Mouse (Mus musculus) heart, embryonic 11.5 days (tissue): ENCODE measurements around the gene Tmed10. TPM values are rescaled to one million over a fixed set of nuclear protein-coding genes. Genes with fewer than 3 reads are reported as not detected.

Experiments used
- ATAC-seq: fragments of 200-750 bp; cut with Nextera tagmentation; replicated peaks from 2 replicates; pipeline ENCODE4 v1.8.0; 2017; ENCODE audit warnings: moderate library complexity; ENCODE audit not compliant: insufficient number of reproducible peaks, low FRiP score, low TSS enrichment
- H3K27ac ChIP-seq: fragments of 300-500 bp; sonication (generic); 2 replicates; pipeline ENCODE4 v1.5.1; 2014; ENCODE audit warnings: mild to moderate bottlenecking, low read depth, low read length
- H3K27me3 ChIP-seq: fragments of 300-500 bp; sonication (generic); 2 replicates; pipeline ENCODE4 v1.6.1; 2014; ENCODE audit warnings: mild to moderate bottlenecking, low read length, mixed read lengths; ENCODE audit not compliant: control insufficient read depth, insufficient read depth
- H3K36me3 ChIP-seq: fragments of 300-500 bp; sonication (generic); 2 replicates; pipeline ENCODE4 v1.6.1; 2014; ENCODE audit warnings: mild to moderate bottlenecking, low read length, moderate library complexity, mixed read lengths; ENCODE audit not compliant: control insufficient read depth, insufficient read depth
- H3K4me1 ChIP-seq: fragments of 300-500 bp; sonication (generic); 2 replicates; pipeline ENCODE4 v1.6.1; 2014; ENCODE audit warnings: low read length; ENCODE audit not compliant: control insufficient read depth, insufficient read depth
- H3K4me2 ChIP-seq: fragments of 300-500 bp; sonication (generic); 2 replicates; pipeline ENCODE4 v1.6.1; 2014; ENCODE audit warnings: mild to moderate bottlenecking, moderate library complexity
- H3K4me3 ChIP-seq: fragments of 300-500 bp; sonication (generic); 2 replicates; pipeline ENCODE4 v1.5.1; 2014; ENCODE audit warnings: low read depth, low read length
- H3K9ac ChIP-seq: fragments of 300-500 bp; sonication (generic); 2 replicates; pipeline ENCODE4 v1.6.1; 2014; ENCODE audit warnings: mild to moderate bottlenecking, low read depth, low read length, moderate library complexity
- H3K9me3 ChIP-seq: fragments of 300-500 bp; sonication (generic); replicated peaks from 2 replicates; pipeline ENCODE4 v1.6.1; 2016; ENCODE audit warnings: low read length; ENCODE audit not compliant: control insufficient read depth
- WGBS: fragments of 180-500 bp; shearing (Covaris S2); extraction: QIAGEN DNeasy Blood & Tissue Kit; methylation state at CpG from one replicate; pipeline ENCODE4 v1.1.7; 2014; ENCODE audit not compliant: insufficient replicate concordance; 5-methylcytosine and 5-hydroxymethylcytosine counted together
- polyA plus RNA-seq: library from polyadenylated mRNA; unstranded; fragments of >200 nt; fragmentation: Nextera tagmentation; extraction: Ambion mirVana; gene quantifications from 2 replicates; pipeline ENCODE4 v1.2.1, GENCODE M21; 2014

Gene Tmed10
- polyA plus RNA-seq, 1 experiment from 2014 or later = 330 TPM

DNA sequence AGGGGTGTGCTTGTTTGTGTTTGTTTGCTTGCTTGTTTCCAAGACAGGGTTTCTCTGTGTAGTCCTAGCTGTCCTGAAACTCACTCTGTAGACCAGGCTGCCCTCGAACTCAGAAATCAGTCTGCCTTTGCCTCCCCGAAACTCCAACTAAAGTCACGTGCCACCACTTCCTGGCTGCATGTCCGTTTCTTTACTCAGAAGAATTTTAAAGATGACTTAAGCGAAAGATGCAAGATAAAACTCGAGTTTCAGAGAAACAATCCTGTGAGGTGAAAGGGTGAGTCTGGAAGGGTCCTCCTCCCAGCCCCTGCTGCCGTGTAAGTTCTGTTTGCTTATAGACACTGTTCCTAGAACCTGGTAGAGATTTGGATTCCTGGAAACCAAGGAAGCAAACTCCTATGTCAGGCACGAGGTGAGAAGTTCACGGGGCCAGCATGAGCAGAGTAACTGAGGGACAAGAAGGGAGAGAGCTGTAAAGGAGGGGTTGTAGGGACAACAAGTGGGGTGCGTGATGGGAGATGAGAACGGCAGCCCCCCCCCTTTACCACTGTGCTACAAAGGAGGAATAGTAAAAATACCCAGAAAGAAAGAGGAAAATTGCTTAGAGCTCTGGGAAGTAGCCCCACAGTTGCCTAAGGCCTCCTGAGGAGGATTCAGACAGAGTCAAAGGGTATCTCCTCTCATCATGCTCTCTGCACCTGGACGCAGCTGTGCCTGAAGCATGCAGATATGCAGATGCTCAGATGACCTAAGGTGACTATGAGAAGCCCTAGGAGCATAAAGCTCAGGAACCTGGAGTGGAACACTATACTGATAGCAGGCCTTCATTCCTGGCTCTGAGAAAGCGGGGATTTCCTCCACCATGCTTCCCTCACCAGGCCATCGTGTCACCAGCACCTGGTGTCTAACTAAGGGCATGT lies 8.4 kb upstream of the Tmed10 start:
- whole genome bisulfite sequencing = 58% methylated on average over 14 of the region's 14 CpGs
- peaks cover 7% of the 10 kb centered on the region; the same call in 1 of the 2 replicates for H3K4me1 ChIP-seq
- no peak for ATAC-seq

DNA sequence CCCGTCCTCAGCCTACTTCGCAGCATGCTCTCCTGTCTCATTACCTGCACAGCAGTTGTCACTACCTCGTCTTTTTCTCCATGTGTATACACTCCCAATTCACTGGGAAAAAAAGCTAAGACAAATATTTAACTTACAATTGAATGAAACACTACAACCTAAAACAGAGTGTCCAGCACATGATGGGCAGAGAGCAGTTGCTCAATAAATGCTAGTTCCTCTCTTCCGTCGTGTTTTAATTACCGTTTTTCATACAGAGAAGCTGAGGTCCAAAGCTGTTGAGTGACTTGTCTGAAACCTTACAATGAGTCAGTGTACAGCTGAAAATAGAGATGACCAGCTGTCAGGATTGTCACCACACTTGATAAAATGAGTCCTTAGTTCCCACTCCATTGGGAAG lies 6.9 kb upstream of the Tmed10 start:
- ATAC-seq = no peak
- Histone ChIP-seq H3K9ac (no peak overlapping the region), H3K27ac (no peak overlapping the region), H3K9me3 (no peaks in the 10 kb centered on the region), H3K27me3 (no peaks in the 10 kb centered on the region), H3K4me2 (no peak overlapping the region), H3K4me3 (no peak overlapping the region), H3K36me3 (no peaks in the 10 kb centered on the region), H3K4me1 (peaks cover 7% of the 10 kb centered on the region; the same call in 1 of the 2 replicates)
- 87% methylated on average over 6 of the region's 6 CpGs for WGBS

More for the DNA sequence above, 8.4 kb upstream of the Tmed10 start:
- H3K36me3 ChIP-seq = no peaks in the 10 kb centered on the region
- no peak overlapping the region for H3K4me3 ChIP-seq
- H3K4me2 ChIP-seq = no peak overlapping the region
- no peak overlapping the region for H3K27ac ChIP-seq
- no peaks in the 10 kb centered on the region for H3K27me3 ChIP-seq
- no peaks in the 10 kb centered on the region for H3K9me3 ChIP-seq
- no peak overlapping the region for H3K9ac ChIP-seq

DNA sequence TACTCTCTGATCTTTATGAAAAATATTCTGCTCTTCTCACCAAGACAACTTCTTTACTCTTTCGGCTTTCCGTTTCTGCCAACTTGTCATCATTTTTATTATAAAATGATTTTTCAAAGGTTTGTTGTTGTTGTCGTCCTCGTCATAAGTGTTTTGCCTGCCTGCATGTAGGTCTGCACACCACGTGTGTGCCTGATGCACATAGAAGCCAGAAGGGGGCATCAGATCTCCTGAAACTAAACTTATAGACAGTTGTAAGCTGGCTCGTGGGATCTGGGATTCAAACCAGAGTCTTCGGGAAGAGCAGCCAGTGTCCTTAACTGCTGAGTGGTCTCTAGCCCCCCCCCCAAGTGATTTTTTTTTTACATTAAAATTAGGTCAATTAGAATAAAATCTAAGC lies 6.3 kb upstream of the Tmed10 start:
- Histone ChIP-seq H3K4me3 (no peak overlapping the region), H3K27me3 (no peaks in the 10 kb centered on the region), H3K4me2 (no peak overlapping the region), H3K4me1 (peaks cover 6% of the 10 kb centered on the region; the same call in 1 of the 2 replicates), H3K36me3 (no peaks in the 10 kb centered on the region), H3K9ac (no peak overlapping the region), H3K9me3 (no peaks in the 10 kb centered on the region), H3K27ac (no peak overlapping the region)
- 79% methylated on average over 7 of the region's 7 CpGs for WGBS
- ATAC-seq = no peak

DNA sequence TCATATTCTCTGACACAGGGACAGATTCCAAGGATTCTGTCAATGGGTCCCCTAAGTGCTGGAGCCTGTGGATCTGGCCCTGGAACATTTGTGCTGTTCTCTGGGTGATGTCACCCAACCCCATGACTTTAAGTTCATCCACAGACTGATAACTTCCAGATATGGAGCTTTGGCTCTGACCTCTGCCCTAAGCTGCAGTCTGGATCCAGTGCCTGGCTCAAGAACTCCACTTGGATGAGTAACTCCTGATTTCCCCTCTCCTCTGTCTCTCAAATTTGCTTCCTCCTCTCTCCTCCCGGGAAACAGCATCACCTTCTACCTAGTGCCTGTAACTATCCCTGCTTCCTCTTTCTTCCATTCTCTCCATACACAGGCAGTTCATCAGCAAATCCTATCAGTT lies 5.7 kb upstream of the Tmed10 start:
- no peak for ATAC-seq
- no peak overlapping the region for H3K4me3 ChIP-seq
- H3K4me2 ChIP-seq = no peak overlapping the region
- peaks cover under 1% of the 10 kb centered on the region; the same call in 1 of the 2 replicates for H3K4me1 ChIP-seq
- H3K27ac ChIP-seq = no peak overlapping the region
- 55% methylated on average over 1 of the region's 1 CpGs for WGBS
- H3K9me3 ChIP-seq = no peaks in the 10 kb centered on the region
- no peaks in the 10 kb centered on the region for H3K36me3 ChIP-seq
- no peaks in the 10 kb centered on the region for H3K27me3 ChIP-seq
- no peak overlapping the region for H3K9ac ChIP-seq

DNA sequence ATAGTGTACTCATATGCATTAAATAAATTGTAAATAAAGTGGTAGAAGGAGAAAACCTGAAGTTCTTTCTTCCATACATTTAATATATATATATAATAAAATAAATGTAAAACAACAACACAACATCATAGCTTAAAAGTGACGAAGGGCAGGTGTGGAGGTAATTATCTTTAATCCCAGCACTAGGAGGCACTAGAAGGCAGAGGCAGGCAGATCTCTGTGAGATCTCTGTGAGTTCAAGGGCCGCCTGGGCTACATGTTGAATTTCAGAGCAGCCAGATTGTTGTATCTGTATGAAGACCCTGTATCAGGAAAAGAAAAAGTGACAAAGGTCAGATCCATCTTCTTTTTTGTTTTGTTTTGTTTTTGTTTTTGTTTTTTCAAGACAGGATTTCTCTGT lies 3.6 kb upstream of the Tmed10 start:
- no peak for ATAC-seq
- H3K4me1 ChIP-seq = no peaks in the 10 kb centered on the region
- no peaks in the 10 kb centered on the region for H3K9me3 ChIP-seq
- no peak overlapping the region for H3K9ac ChIP-seq
- WGBS = 87% methylated on average over 2 of the region's 2 CpGs
- no peaks in the 10 kb centered on the region for H3K36me3 ChIP-seq
- H3K4me3 ChIP-seq = no peak overlapping the region
- H3K27me3 ChIP-seq = no peaks in the 10 kb centered on the region
- no peak overlapping the region for H3K27ac ChIP-seq
- H3K4me2 ChIP-seq = no peak overlapping the region

GRCm38 (mm10) chr12:85373591-85374560 lies 771 bp downstream of the Tmed10 start:
- peak; percentile 79 for ATAC-seq
- peak overlapping the region; percentile 69 for H3K4me2 ChIP-seq
- peak overlapping the region; percentile 87 for H3K9ac ChIP-seq
- H3K4me3 ChIP-seq = peak overlapping the region; percentile 89
- peak overlapping the region; percentile 83 for H3K27ac ChIP-seq
- no peaks in the 10 kb centered on the region for H3K27me3 ChIP-seq
- no peaks in the 10 kb centered on the region for H3K9me3 ChIP-seq
- H3K4me1 ChIP-seq = peaks cover 10% of the 10 kb centered on the region
- 1% methylated on average over 50 of the region's 53 CpGs for WGBS
- no peaks in the 10 kb centered on the region for H3K36me3 ChIP-seq

GRCm38 (mm10) chr12:85372068-85372665 lies 2.5 kb downstream of the Tmed10 start:
- H3K27me3 ChIP-seq = no peaks in the 10 kb centered on the region
- H3K27ac ChIP-seq = no peak overlapping the region
- peaks cover 10% of the 10 kb centered on the region for H3K4me1 ChIP-seq
- no peak overlapping the region for H3K4me3 ChIP-seq
- ATAC-seq = no peak
- 69% methylated on average over 8 of the region's 8 CpGs for WGBS
- H3K9ac ChIP-seq = no peak overlapping the region
- no peaks in the 10 kb centered on the region for H3K9me3 ChIP-seq
- H3K4me2 ChIP-seq = no peak overlapping the region
- no peaks in the 10 kb centered on the region for H3K36me3 ChIP-seq

DNA sequence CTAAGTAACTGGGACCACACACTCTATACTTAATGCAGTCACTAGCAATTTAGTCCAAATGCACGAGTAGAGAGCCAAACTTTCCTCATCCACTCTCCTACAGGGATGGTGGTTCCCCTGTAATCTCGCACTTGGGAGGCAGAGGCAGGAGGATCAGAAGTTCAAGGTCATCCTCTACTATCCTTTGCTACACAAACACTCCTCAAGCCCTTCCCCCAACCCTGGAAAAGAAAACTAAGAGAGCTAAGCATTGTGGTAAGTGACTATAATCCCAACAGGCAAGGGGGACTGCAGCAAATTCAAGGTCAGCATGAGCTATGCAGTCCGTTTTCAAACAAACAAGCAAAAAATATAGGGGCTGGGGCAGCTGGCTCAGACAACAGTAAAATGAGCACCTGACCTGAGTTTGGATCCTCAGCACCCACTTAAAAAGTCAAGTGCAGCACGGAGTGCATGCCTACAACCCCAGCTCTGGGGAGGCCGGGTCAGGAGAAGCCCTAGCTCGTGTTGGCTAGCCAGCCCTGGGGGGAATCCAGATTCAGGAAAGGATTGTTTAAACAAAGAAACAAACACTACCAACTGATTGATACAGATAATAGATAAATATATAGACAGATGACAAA lies 6.1 kb downstream of the Tmed10 start:
- ATAC-seq = no peak
- Histone ChIP-seq H3K9ac (no peak overlapping the region), H3K9me3 (no peaks in the 10 kb centered on the region), H3K27ac (no peak overlapping the region), H3K4me1 (peaks cover 15% of the 10 kb centered on the region), H3K4me2 (no peak overlapping the region), H3K36me3 (0 out of 2 replicates have a peak, but pooled peaks cover under 1% of the 10 kb centered on the region), H3K27me3 (no peaks in the 10 kb centered on the region), H3K4me3 (no peak overlapping the region)
- WGBS = 62% methylated on average over 6 of the region's 6 CpGs
